Mouse (Mus musculus): Measurements from ENCODE around the gene Adam12.

DNA sequence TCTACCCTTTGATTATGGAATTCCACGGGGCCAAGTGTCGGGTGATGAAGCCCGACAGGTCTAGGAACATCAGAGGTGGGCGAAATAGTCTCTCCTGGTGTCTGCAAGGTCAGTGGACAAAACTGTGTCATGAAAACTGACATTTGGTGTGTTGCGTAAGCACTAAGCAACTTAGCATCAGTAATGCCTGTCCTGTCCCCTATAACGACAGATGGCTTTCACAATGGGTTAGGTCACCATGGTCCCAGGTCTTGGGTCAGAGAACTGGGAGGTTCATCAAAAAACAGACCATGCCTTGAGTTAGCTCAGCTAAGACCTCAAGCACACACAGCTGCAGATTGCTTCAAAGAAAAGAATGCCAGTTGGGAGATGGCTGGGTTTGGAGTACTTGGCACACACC, 200.2 kb downstream of the Adam12 start:
- TF ChIP-seq CTCF (IDR thresholded peaks at IDR 0.05; ENCODE audit: borderline replicate concordance, insufficient read depth, low read depth, low read length) = no peak
- no peak for TF ChIP-seq POLR2A (IDR thresholded peaks at IDR 0.05; ENCODE audit: borderline replicate concordance, insufficient read depth, low read length)

Measured in cerebellum, adult 2 months (tissue).